Mouse (Mus musculus) gastrocnemius, postnatal 14 days (tissue): ENCODE results near the gene Psmb5. TPM values are rescaled to one million over a fixed set of nuclear protein-coding genes. Genes with fewer than 3 reads are reported as not detected.
"Not testable (repeated sequence)": the region's sequence is repeated elsewhere in the genome, so short reads cannot be mapped to it uniquely, and the experiment has no call there.

ENCODE experiments used
- DNase-seq: peaks from one replicate; pipeline ENCODE4 v3.0.0; 2021; ENCODE audit warnings: mixed read lengths
- intact Hi-C: fragments of 180-260 bp; cut with DNase I; formaldehyde crosslinking; loops from one replicate; pipeline ENCODE4 v1.15.1; 2025; ENCODE audit warnings: low total_unique reads
- total RNA-seq, 2 experiments: library from RNA; stranded (reverse); gene quantifications; 2 replicates each; pipeline ENCODE4 v1.2.3; 2021

Gene Psmb5
- total RNA-seq, 2 experiments from 2014 or later, result 196 to 203 TPM

DNA sequence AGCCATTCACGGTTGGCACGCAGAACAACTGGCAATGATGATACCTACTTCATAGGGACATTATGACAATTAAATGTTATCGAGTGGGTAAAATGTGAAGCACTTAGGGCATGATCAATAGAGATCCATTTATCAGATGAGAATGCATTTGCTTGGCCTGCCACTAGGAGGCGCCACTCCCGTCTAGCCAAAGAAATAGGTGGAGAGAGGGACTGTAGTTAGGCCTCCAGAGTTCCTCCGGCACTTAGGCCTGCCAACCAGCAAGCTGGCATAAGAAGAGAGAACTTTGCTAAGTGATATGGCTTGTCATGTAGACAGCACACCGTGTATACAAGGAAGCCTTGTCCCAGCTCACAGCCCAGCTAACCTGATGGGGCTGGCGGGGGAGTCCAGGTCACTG, 19.1 kb upstream of the Psmb5 start:
- peak; percentile 39 for DNase-seq
- intact Hi-C loops, result loop anchor here (5.0 kb wide), 1 partner anchor 55 kb away; no protein-coding TSS in a partner anchor

- no peak for DNase-seq
- intact Hi-C loops, result no loop called here
These were observed 16.4 kb upstream of the Psmb5 start for GRCm38 (mm10) chr14:54634182-54634581.

GRCm38 (mm10) chr14:54632252-54632651, 14.4 kb upstream of the Psmb5 start:
- DNase-seq, result no peak
- intact Hi-C loops, result no loop called here

GRCm38 (mm10) chr14:54631240-54631599, 13.4 kb upstream of the Psmb5 start:
- DNase-seq, result no peak

DNA sequence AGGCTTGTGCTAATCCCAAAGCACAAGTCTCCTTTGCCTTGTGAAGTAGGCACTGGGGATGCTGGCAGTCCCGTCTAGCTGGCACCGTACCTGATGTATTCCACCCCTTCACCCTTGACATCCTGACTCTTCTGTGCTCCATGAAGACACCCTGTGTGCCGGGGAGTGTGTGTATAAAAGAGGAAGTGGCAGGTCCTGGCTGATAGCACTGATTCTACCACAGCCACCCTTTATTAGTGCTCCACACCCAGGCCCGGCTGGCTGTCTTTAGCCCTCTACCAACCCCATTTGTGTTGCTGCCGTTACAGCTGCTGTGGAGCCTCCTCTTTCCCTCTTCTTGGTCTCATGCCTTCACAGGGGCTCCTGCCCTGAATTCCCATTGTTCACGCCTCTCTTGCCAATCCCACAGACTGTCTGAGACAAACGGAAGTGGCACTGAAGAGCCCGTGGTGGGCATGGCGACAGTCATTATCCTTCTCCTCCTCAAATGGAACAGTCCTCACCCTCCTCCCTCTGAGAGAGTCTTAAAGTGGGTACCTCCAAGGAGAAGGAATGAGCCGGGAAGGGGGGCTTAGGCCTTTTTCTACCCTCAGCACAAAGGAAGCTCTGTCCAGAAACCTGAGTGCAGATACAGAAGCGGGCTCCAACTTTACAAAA, 12.9 kb upstream of the Psmb5 start:
- no peak for DNase-seq
- intact Hi-C loops, result no loop called here

More at GRCm38 (mm10) chr14:54631240-54631599, 13.4 kb upstream of the Psmb5 start:
- intact Hi-C loops, result no loop called here

DNA sequence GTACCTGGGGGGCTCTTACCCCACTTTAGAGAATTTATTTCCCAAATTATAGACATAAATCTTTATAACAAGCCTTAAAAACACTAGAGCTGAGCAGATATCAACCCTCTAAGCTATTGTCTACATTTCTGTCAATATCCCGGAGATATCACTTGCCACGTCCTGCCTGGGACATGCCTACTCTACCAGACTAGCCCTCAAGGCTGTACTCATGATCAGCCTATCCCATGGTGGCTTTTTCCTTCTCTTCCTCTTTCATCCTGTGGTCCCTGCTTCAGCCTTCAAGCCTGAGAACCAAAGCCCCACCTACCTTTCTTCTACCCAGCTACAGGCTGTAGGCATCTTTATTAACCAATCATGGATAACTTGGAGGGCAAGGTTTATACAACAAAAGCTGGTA, 12.0 kb upstream of the Psmb5 start:
- intact Hi-C loops, result no loop called here
- DNase-seq, result no peak

GRCm38 (mm10) chr14:54628103-54628502, 10.3 kb upstream of the Psmb5 start:
- no peak for DNase-seq
- intact Hi-C loops, result no loop called here

GRCm38 (mm10) chr14:54624976-54625375, 7.2 kb upstream of the Psmb5 start:
- intact Hi-C loops, result no loop called here
- no peak for DNase-seq

GRCm38 (mm10) chr14:54623334-54623733, 5.5 kb upstream of the Psmb5 start:
- DNase-seq, result no peak
- intact Hi-C loops, result no loop called here

GRCm38 (mm10) chr14:54621133-54621532, 3.3 kb upstream of the Psmb5 start, which contains the start of gene Psmb11:
Gene Psmb11, plus strand, starts transcription at chr14:54621433.
- intact Hi-C loops, result no loop called here
- DNase-seq, result no peak

- intact Hi-C loops, result no loop called here
- no peak for DNase-seq
These were observed 498 bp downstream of the Psmb5 start for GRCm38 (mm10) chr14:54617152-54617896.

DNA sequence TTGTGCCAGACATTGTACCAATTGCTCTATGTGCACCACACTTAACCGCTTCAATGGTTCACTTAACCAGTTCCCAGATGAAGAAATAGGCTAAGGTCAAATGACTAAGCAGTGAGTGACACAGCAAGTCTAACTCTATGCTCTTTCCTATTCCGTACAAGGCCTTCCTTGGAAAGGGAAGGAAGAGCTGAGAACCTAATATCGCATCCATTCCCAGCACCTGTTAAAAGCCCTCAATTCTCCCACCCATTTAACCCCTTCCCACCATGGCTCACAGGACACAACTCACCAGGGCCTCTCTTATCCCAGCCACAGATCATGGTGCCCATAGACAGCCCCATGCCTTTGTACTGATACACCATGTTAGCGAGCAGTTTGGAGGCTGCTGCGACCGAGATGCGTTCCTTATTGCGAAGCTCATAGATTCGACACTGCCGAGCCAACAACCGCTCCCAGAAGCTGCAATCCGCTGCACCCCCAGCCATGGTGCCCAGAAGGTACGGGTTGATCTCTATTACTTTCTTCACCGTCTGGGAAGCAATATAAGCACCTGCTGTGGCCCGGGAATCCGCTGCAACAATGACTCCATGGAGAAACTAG, 1.5 kb downstream of the Psmb5 start:
- no peak for DNase-seq
- intact Hi-C loops, result no loop called here

GRCm38 (mm10) chr14:54614130-54614529, 3.7 kb downstream of the Psmb5 start:
- DNase-seq, intact Hi-C loops: not testable (repeated sequence)

DNA sequence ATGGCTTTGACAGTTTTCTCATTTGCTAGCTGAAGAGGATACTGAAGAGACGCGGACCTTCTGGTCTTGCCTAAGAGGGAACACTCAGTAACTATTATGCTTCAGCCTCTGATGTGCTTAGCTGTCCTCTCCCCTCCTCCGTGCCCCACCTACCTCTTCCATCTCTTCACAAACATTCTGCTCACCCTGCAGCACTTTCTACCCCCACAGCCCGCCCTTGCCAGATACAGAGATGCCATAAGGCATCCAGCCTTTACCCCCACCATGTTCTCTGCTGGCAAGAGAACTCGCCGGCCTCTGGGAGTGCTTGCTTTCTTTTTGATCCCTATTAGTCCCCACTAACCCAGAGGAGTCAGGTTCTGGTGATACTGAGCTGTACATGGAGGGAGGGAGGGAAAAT, 7.2 kb downstream of the Psmb5 start:
- no peak for DNase-seq
- intact Hi-C loops, result no loop called here

DNA sequence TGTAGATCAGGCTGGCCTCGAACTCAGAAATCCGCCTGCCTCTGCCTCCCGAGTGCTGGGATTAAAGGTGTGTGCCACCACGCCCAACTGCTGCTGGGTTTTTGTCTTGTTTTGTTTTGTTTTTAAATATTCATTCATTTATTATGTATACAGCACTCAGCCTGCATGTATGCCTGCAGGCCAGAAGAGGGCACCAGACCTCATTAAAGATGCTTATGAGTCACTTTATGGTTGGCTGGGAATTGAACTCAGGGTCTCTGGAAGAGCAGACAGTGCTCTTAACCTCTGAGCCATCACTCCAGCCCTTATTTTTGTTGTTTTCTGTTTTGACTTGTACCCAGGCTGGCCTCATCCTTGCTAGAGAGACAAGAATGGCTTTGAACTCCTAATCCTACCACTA, 7.9 kb downstream of the Psmb5 start:
- DNase-seq, result no peak
- intact Hi-C loops, result no loop called here

GRCm38 (mm10) chr14:54609245-54609644, 8.6 kb downstream of the Psmb5 start:
- no peak for DNase-seq
- intact Hi-C loops, result no loop called here

- DNase-seq, result no peak
- intact Hi-C loops, result no loop called here
These were observed 10.6 kb downstream of the Psmb5 start for GRCm38 (mm10) chr14:54607226-54607625.

DNA sequence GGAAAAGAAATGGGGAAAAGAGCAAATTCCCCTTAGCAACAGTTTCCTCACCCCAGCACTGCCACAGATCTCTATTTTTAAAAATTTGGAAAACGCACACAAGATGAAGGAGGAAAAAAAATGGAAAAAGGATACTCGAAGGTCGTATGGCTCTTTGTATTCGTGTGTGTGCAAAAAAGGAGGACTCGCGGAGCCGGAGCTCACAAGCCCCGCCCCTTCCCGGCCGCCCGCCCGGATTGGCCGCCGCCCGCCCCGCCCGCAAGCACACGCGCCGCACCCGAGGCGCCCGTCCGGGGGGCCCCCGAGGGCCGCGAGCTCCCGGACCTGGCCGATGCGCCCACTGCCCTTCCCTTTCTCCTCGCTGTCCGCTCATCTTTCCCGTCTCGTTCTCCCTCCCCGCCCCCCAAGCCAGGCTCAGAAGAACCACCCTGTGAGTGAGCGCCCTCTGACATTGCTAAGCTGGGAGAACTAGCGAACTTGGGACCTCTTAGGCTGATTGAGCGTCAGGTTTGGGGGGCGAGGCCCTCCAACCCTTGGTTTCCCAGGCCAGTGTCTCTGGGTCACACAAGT, 12.0 kb downstream of the Psmb5 start, which contains the start of gene 4931414P19Rik:
Gene 4931414P19Rik (minus strand): TSS at position 242 of the 570 bp plus-strand sequence.
- peak; percentile 89 for DNase-seq
- intact Hi-C loops, result no loop called here

- DNase-seq, result no peak
- intact Hi-C loops, result no loop called here
These were observed 14.1 kb downstream of the Psmb5 start for GRCm38 (mm10) chr14:54603686-54604085.

GRCm38 (mm10) chr14:54603038-54603654, 14.7 kb downstream of the Psmb5 start:
- intact Hi-C loops, result no loop called here
- DNase-seq, result peak; percentile 97
